15 mouse cellular contexts compared by ENCODE assay signal in the genomic region with DNA sequence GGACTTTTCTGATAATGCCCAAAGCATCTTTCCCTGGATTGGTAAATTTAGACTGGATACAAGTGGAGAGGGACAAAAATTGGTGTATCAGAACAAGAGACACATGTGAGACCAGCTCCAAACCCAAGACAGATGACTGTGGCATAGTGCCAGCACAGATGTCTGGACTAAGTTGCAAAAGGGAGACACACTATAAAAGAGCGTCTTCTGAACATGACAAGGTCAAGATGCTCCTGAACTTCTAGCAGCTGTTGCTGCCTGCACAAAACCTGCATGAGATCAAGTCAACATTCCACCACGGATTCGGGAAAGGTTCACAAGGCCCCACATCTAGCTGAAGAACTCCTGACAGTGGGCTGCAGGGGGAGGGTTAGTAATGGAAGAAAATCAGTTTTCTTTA.
A peak's percentile ranks its signal among the peaks of the same experiment; 100 is the strongest.
DNase-seq lines count a peak whose midpoint lies in the region; ATAC-seq and TF ChIP-seq lines count a peak whose summit lies in the region.
"Had no signal": no experiment of that assay in that cellular context is flagged by ENCODE, and none has a peak within 500 bp of the region (broad histone marks: within the 10 kb centered on the region; RNA-seq: fewer than 3 reads in every experiment).

No protein-coding gene starts in this region.

- H3K4me3 ChIP-seq in heart, embryonic 12.5 days: no peak overlapping the region
- H3K4me3 ChIP-seq in limb, embryonic 13.5 days: no peak overlapping the region
- no peak overlapping the region for H3K4me3 ChIP-seq in limb, embryonic 10.5 days
- H3K4me3 ChIP-seq: forebrain, embryonic 12.5 days; liver, embryonic 13.5 days; neural tube, embryonic 13.5 days had no signal

- 0 out of 2 replicates have a peak, but pooled peaks cover 3% of the 10 kb centered on the region for H3K4me1 ChIP-seq in heart, embryonic 12.5 days (replicated peaks)
- no peaks in the 10 kb centered on the region; the same call in 1 of the 2 replicates for H3K4me1 ChIP-seq in limb, embryonic 13.5 days
- no peaks in the 10 kb centered on the region for H3K4me1 ChIP-seq in limb, embryonic 10.5 days
- H3K4me1 ChIP-seq: forebrain, embryonic 12.5 days; neural tube, embryonic 13.5 days had no signal

- no peak for ATAC-seq in heart, embryonic 12.5 days (ENCODE audit: insufficient number of reproducible peaks, low FRiP score)
- ATAC-seq in limb, embryonic 13.5 days (ENCODE audit: low FRiP score, low read depth): peak; percentile 49; the same call in 1 of the 2 replicates
- ATAC-seq: midbrain, embryonic 16.5 days had no signal

- TF ChIP-seq POLR2A in brain, embryonic 14.5 days (IDR thresholded peaks at IDR 0.05; ENCODE audit: borderline replicate concordance, extremely low read depth, insufficient read depth, insufficient read length, poor library complexity, severe bottlenecking): no peak

- H3K9me3 ChIP-seq in heart, embryonic 12.5 days (replicated peaks): no peaks in the 10 kb centered on the region
- no peaks in the 10 kb centered on the region for H3K9me3 ChIP-seq in limb, embryonic 13.5 days
- H3K9me3 ChIP-seq in limb, embryonic 10.5 days (replicated peaks): no peaks in the 10 kb centered on the region
- H3K9me3 ChIP-seq: forebrain, embryonic 12.5 days; liver, embryonic 13.5 days; neural tube, embryonic 13.5 days had no signal

- H3K36me3 ChIP-seq in heart, embryonic 12.5 days: no peaks in the 10 kb centered on the region
- no peaks in the 10 kb centered on the region for H3K36me3 ChIP-seq in limb, embryonic 13.5 days
- H3K36me3 ChIP-seq in limb, embryonic 10.5 days: no peaks in the 10 kb centered on the region
- H3K36me3 ChIP-seq: forebrain, embryonic 12.5 days; liver, embryonic 13.5 days; neural tube, embryonic 13.5 days had no signal

- no peak overlapping the region for H3K9ac ChIP-seq in heart, embryonic 12.5 days
- H3K9ac ChIP-seq in limb, embryonic 13.5 days: no peak overlapping the region
- H3K9ac ChIP-seq: forebrain, embryonic 12.5 days; liver, embryonic 13.5 days; neural tube, embryonic 13.5 days had no signal

- peak; percentile 32 to 44 for DNase-seq in heart, adult 9 months (ENCODE audit: low spot score in 2 of 2)
- no peak for DNase-seq in limb, embryonic 10.5 days (ENCODE audit: low spot score)
- peak; percentile 12 for DNase-seq in brain, embryonic 14.5 days (ENCODE audit: low read depth)
- DNase-seq in heart, postnatal 4 days: peak; percentile 32
- no peak for DNase-seq in adrenal gland, adult 2 months
- DNase-seq in spleen, postnatal 36 days (ENCODE audit: low spot score in 2 of 2): no peak
- DNase-seq: adrenal gland, postnatal 25 days; cerebellum, postnatal 25 days; liver, embryonic 13.5 days; retina, postnatal 1 day had no signal

- 59% methylated on average over 3 of the region's 3 CpGs for WGBS in heart, embryonic 12.5 days
- 59% methylated on average over 3 of the region's 3 CpGs for WGBS in limb, embryonic 13.5 days
- 89% methylated on average over 3 of the region's 3 CpGs for WGBS in limb, embryonic 10.5 days

- TF ChIP-seq CTCF in brain, embryonic 14.5 days (IDR thresholded peaks at IDR 0.05; ENCODE audit: borderline replicate concordance, extremely low read depth, insufficient read depth, insufficient read length): no peak

- no peak overlapping the region for H3K27ac ChIP-seq in heart, embryonic 12.5 days (ENCODE audit: poor library complexity, severe bottlenecking)
- H3K27ac ChIP-seq in limb, embryonic 13.5 days: no peak overlapping the region
- no peak overlapping the region for H3K27ac ChIP-seq in limb, embryonic 10.5 days
- H3K27ac ChIP-seq: forebrain, embryonic 12.5 days; liver, embryonic 13.5 days; neural tube, embryonic 13.5 days had no signal

- no peaks in the 10 kb centered on the region for H3K27me3 ChIP-seq in heart, embryonic 12.5 days (replicated peaks)
- H3K27me3 ChIP-seq in limb, embryonic 13.5 days: no peaks in the 10 kb centered on the region
- H3K27me3 ChIP-seq in limb, embryonic 10.5 days (ENCODE audit: low read depth, poor library complexity, severe bottlenecking): no peaks in the 10 kb centered on the region
- H3K27me3 ChIP-seq: forebrain, embryonic 12.5 days; liver, embryonic 13.5 days; neural tube, embryonic 13.5 days had no signal

- H3K4me2 ChIP-seq in heart, embryonic 12.5 days: no peak overlapping the region
- H3K4me2 ChIP-seq in limb, embryonic 13.5 days (replicated peaks): no peak overlapping the region
- H3K4me2 ChIP-seq: forebrain, embryonic 12.5 days; liver, embryonic 13.5 days; neural tube, embryonic 13.5 days had no signal

Comparison
In these comparisons a context has a peak if more than half of its experiments do, and no peak if none do; other contexts are left out.
1. DNase-seq: peak in heart, adult 9 months (2 of 2), brain, embryonic 14.5 days (single experiment) and heart, postnatal 4 days (single experiment); none in limb, embryonic 10.5 days (single experiment), adrenal gland, adult 2 months (single experiment) and spleen, postnatal 36 days (0 of 2).